Mouse (Mus musculus) kidney, embryonic 16.5 days (tissue): Measurements from ENCODE around the gene Coq9. TPM values are rescaled to one million over a fixed set of nuclear protein-coding genes. Genes with fewer than 3 reads are reported as not detected.
A peak's percentile ranks its signal among the peaks of the same experiment; 100 is the strongest.

Source experiments
- ATAC-seq: fragments of 200-750 bp; cut with Nextera tagmentation; 2 replicates; pipeline ENCODE4 v1.8.0; 2017; ENCODE audit warnings: moderate TSS enrichment; ENCODE audit not compliant: low FRiP score, low TSS enrichment
- H3K27ac ChIP-seq: fragments of 300-500 bp; sonication (generic); 2 replicates; pipeline ENCODE4 v1.5.1; 2014; ENCODE audit warnings: low read length
- H3K27me3 ChIP-seq: fragments of 300-500 bp; sonication (generic); 2 replicates; pipeline ENCODE4 v1.6.1; 2014; ENCODE audit warnings: low read length, control low read depth, mixed read lengths; ENCODE audit not compliant: insufficient read depth
- H3K36me3 ChIP-seq: fragments of 300-500 bp; sonication (generic); 2 replicates; pipeline ENCODE4 v1.6.1; 2014; ENCODE audit warnings: low read length, control low read depth, mixed read lengths; ENCODE audit not compliant: insufficient read depth
- H3K4me1 ChIP-seq: fragments of 300-500 bp; sonication (generic); 2 replicates; pipeline ENCODE4 v1.6.1; 2014; ENCODE audit warnings: low read length, control low read depth, mixed read lengths; ENCODE audit not compliant: insufficient read depth
- H3K4me2 ChIP-seq: fragments of 300-500 bp; sonication (generic); replicated peaks from 2 replicates; pipeline ENCODE4 v1.6.1; 2014; ENCODE audit warnings: low read depth, low read length
- H3K4me3 ChIP-seq: fragments of 300-500 bp; sonication (generic); 2 replicates; pipeline ENCODE4 v1.5.1; 2014; ENCODE audit warnings: mild to moderate bottlenecking, low read length
- H3K9ac ChIP-seq: fragments of 300-500 bp; sonication (generic); replicated peaks from 2 replicates; pipeline ENCODE4 v1.6.1; 2014; ENCODE audit warnings: low read length
- H3K9me3 ChIP-seq: fragments of 300-500 bp; sonication (generic); 2 replicates; pipeline ENCODE4 v1.6.1; 2016; ENCODE audit warnings: low read length, control low read depth
- WGBS: fragments of 180-500 bp; shearing (Covaris S2); extraction: QIAGEN DNeasy Blood & Tissue Kit; methylation state at CpG from one replicate; pipeline ENCODE4 v1.1.7; 2014; 5-methylcytosine and 5-hydroxymethylcytosine counted together
- polyA plus RNA-seq: library from polyadenylated mRNA; unstranded; fragments of >200 nt; fragmentation: Nextera tagmentation; extraction: Ambion mirVana; gene quantifications from 2 replicates; pipeline ENCODE4 v1.2.1, GENCODE M21; 2015

The Coq9 gene
- polyA plus RNA-seq, 1 experiment from 2014 or later, result 110 TPM

GRCm38 (mm10) chr8:94900617-94901016, 62.5 kb downstream of the Coq9 start:
- 13% methylated on average over 6 of the region's 6 CpGs for WGBS
- H3K4me2 ChIP-seq, result no peak overlapping the region
- no peak overlapping the region for H3K4me3 ChIP-seq
- H3K9me3 ChIP-seq, result no peaks in the 10 kb centered on the region
- peak overlapping the region; percentile 75; the same call in 1 of the 2 replicates for H3K27ac ChIP-seq
- H3K9ac ChIP-seq, result 0 out of 2 replicates have a peak overlapping the region, but pooled peaks have one; percentile 28
- H3K27me3 ChIP-seq, result no peaks in the 10 kb centered on the region
- H3K36me3 ChIP-seq, result peaks cover 19% of the 10 kb centered on the region; the same call in 1 of the 2 replicates
- peaks cover 57% of the 10 kb centered on the region for H3K4me1 ChIP-seq
- no peak for ATAC-seq

GRCm38 (mm10) chr8:94901031-94901430, 62.9 kb downstream of the Coq9 start:
- no peaks in the 10 kb centered on the region for H3K27me3 ChIP-seq
- no peak for ATAC-seq
- peaks cover 24% of the 10 kb centered on the region; the same call in 1 of the 2 replicates for H3K36me3 ChIP-seq
- H3K9me3 ChIP-seq, result no peaks in the 10 kb centered on the region
- peak overlapping the region; percentile 75 for H3K27ac ChIP-seq
- no peak overlapping the region for H3K4me3 ChIP-seq
- 0 out of 2 replicates have a peak overlapping the region, but pooled peaks have one; percentile 39 for H3K9ac ChIP-seq
- peaks cover 61% of the 10 kb centered on the region for H3K4me1 ChIP-seq
- H3K4me2 ChIP-seq, result no peak overlapping the region
- WGBS, result 12% methylated on average over 5 of the region's 5 CpGs

DNA sequence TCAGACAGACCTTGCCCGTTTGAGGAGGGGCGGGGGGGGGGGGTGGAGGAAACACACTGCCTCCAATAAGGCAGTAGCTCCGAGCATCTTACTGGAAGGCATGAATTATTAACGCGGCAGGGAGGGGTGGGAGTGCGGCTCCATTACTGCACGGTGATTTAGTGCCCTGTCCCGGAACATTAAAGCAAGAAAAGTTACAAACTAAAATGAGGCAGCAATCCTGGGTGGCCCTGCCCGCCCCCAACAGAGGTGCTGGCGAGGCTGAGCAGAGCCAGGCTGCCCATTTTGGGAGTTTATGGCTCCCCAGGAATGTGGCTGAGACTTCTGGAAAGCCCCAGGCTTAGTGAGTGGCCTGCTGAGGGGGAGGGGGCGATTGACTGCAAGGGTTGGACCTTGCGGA, 65.6 kb downstream of the Coq9 start:
- Histone ChIP-seq H3K4me1 (peaks cover 67% of the 10 kb centered on the region), H3K27ac (peak overlapping the region; percentile 82), H3K4me2 (0 out of 2 replicates have a peak overlapping the region, but pooled peaks have one; percentile 14), H3K9me3 (no peaks in the 10 kb centered on the region), H3K4me3 (no peak overlapping the region), H3K27me3 (no peaks in the 10 kb centered on the region), H3K36me3 (peaks cover 38% of the 10 kb centered on the region), H3K9ac (no peak overlapping the region)
- 14% methylated on average over 12 of the region's 12 CpGs for WGBS
- ATAC-seq, result peak; percentile 49

Other genes with a start within 250 kb of the Coq9 start
- 39.1 and 41.4 TPM in 2 replicates for gene Rspry1, start 236.4 kb upstream of the Coq9 start, polyA plus RNA-seq
- 63.2 and 69.2 TPM in 2 replicates for gene Fam192a, start 236.3 kb upstream of the Coq9 start, polyA plus RNA-seq
- gene Arl2bp, start 171.7 kb upstream of the Coq9 start, polyA plus RNA-seq, result 133 and 135 TPM in 2 replicates
- 19.6 and 20.8 TPM in 2 replicates for gene Pllp, start 142.0 kb upstream of the Coq9 start, polyA plus RNA-seq
- not detected in 2 replicates for gene Ccl22, start 92.7 kb upstream of the Coq9 start, polyA plus RNA-seq
- gene Cx3cl1, start 66.3 kb upstream of the Coq9 start, polyA plus RNA-seq, result 12.8 and 14.0 TPM in 2 replicates
- 0.57 TPM in 1 of 2 replicates, not detected in the other for gene Ccl17, start 27.9 kb upstream of the Coq9 start, polyA plus RNA-seq
- gene Ciapin1, start within 50 bp of the Coq9 start, polyA plus RNA-seq, result 125 and 131 TPM in 2 replicates
- 157 and 179 TPM in 2 replicates for gene Polr2c, start 19.1 kb downstream of the Coq9 start, polyA plus RNA-seq
- gene Dok4, start 38.0 kb downstream of the Coq9 start, polyA plus RNA-seq, result 34.8 and 39.3 TPM in 2 replicates
- 20.1 and 21.0 TPM in 2 replicates for gene Ccdc102a, start 79.8 kb downstream of the Coq9 start, polyA plus RNA-seq
- 0.05 and 0.08 TPM in 2 replicates for gene Adgrg5, start 85.4 kb downstream of the Coq9 start, polyA plus RNA-seq
- 66.2 and 67.8 TPM in 2 replicates for gene Adgrg1, start 136.4 kb downstream of the Coq9 start, polyA plus RNA-seq
- 5.0 and 5.1 TPM in 2 replicates for gene Adgrg3, start 179.4 kb downstream of the Coq9 start, polyA plus RNA-seq
- gene Drc7, start 216.8 kb downstream of the Coq9 start, polyA plus RNA-seq, result 0.05 TPM in 1 of 2 replicates, not detected in the other
- gene Katnb1, start 242.9 kb downstream of the Coq9 start, polyA plus RNA-seq, result 29.5 and 33.2 TPM in 2 replicates